Comparison of ENCODE assay signal across 9 mouse cellular contexts in the genomic region with DNA sequence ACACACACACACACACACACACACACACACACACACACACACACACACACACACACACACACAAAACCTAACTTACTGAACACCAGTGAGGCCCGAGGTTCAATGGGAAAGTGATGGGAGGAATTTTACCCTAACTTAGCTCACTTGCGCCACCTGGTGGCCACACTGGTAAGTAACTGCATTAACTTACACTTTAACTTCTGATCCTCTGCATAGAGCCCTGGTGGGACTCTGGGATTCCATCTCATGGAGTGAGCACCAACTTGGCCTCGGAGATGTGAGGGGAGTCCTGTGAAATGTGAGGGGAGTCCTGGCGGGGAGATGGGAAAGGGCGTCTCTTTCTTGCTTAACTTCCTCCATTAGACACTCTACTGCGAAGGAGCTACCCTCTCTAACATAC. TPM values are rescaled to one million over a fixed set of nuclear protein-coding genes. Genes with fewer than 3 reads are reported as not detected.
DNase-seq lines count a peak whose midpoint lies in the region; ATAC-seq lines count a peak whose summit lies in the region.
"Had no signal": no experiment of that assay in that cellular context is flagged by ENCODE, and none has a peak within 500 bp of the region (broad histone marks: within the 10 kb centered on the region; RNA-seq: fewer than 3 reads in every experiment).

No protein-coding gene starts in this region.

- H3K36me3 ChIP-seq in forebrain, embryonic 11.5 days (ENCODE audit: control insufficient read depth, insufficient read depth, low read length): no peaks in the 10 kb centered on the region
- H3K36me3 ChIP-seq in hindbrain, embryonic 14.5 days (replicated peaks; ENCODE audit: control insufficient read depth, insufficient read depth): peaks cover 3% of the 10 kb centered on the region; the same call in 1 of the 2 replicates

- no peak overlapping the region for H3K4me3 ChIP-seq in forebrain, embryonic 11.5 days (ENCODE audit: low read depth, low read length)
- H3K4me3 ChIP-seq in hindbrain, embryonic 14.5 days (replicated peaks; ENCODE audit: low read length): no peak overlapping the region
- H3K4me3 ChIP-seq: limb, embryonic 15.5 days had no signal

- H3K4me2 ChIP-seq in forebrain, embryonic 11.5 days (ENCODE audit: low read depth, low read length, severe bottlenecking): no peak overlapping the region
- H3K4me2 ChIP-seq in hindbrain, embryonic 14.5 days (replicated peaks): no peak overlapping the region
- H3K4me2 ChIP-seq: limb, embryonic 15.5 days had no signal

- 29% methylated on average over 6 of the region's 6 CpGs for WGBS in forebrain, embryonic 11.5 days
- 23% methylated on average over 6 of the region's 6 CpGs for WGBS in hindbrain, embryonic 14.5 days

- no peak overlapping the region for H3K9ac ChIP-seq in forebrain, embryonic 11.5 days (ENCODE audit: low read length)
- no peak overlapping the region for H3K9ac ChIP-seq in hindbrain, embryonic 14.5 days
- H3K9ac ChIP-seq: limb, embryonic 15.5 days had no signal

- peak; percentile 81 for DNase-seq in MN1 (ENCODE audit: low spot score)
- DNase-seq in c-Kit-negative CD71-positive TER-119-positive erythroid progenitor cells, embryonic 14.5 days (ENCODE audit: low read depth, low spot score): peak; percentile 58
- DNase-seq in forebrain, embryonic 11.5 days (ENCODE audit: low spot score): peak; percentile 91
- peak; percentile 96 for DNase-seq in hindbrain, embryonic 14.5 days (ENCODE audit: low spot score)
- DNase-seq in left cerebral cortex, adult 11 months (ENCODE audit: low spot score): peak; percentile 34
- DNase-seq in mesoderm, embryonic 11.5 days (ENCODE audit: low read depth, low spot score): peak; percentile 91
- peak; percentile 98 for DNase-seq in right cerebral cortex, postnatal 4 days
- peak; percentile 61 for DNase-seq in yolk sac, embryonic 10.5 days (ENCODE audit: low spot score)

- H3K4me1 ChIP-seq in forebrain, embryonic 11.5 days (replicated peaks; ENCODE audit: control insufficient read depth, insufficient read depth, low read length): no peaks in the 10 kb centered on the region
- no peaks in the 10 kb centered on the region for H3K4me1 ChIP-seq in hindbrain, embryonic 14.5 days (replicated peaks; ENCODE audit: control insufficient read depth, insufficient read depth, low read length)

- no peak overlapping the region for H3K27ac ChIP-seq in forebrain, embryonic 11.5 days (ENCODE audit: low read depth, low read length)
- H3K27ac ChIP-seq in hindbrain, embryonic 14.5 days: no peak overlapping the region
- H3K27ac ChIP-seq: limb, embryonic 15.5 days had no signal

- no peaks in the 10 kb centered on the region for H3K27me3 ChIP-seq in forebrain, embryonic 11.5 days (ENCODE audit: control insufficient read depth, insufficient read depth, low read length)
- H3K27me3 ChIP-seq in hindbrain, embryonic 14.5 days (ENCODE audit: control insufficient read depth, insufficient read depth, low read length): no peaks in the 10 kb centered on the region
- H3K27me3 ChIP-seq: limb, embryonic 15.5 days had no signal

- no peaks in the 10 kb centered on the region for H3K9me3 ChIP-seq in forebrain, embryonic 11.5 days (ENCODE audit: control insufficient read depth, low read length)
- H3K9me3 ChIP-seq in hindbrain, embryonic 14.5 days (ENCODE audit: control insufficient read depth, low read length): no peaks in the 10 kb centered on the region
- H3K9me3 ChIP-seq: limb, embryonic 15.5 days had no signal

- ATAC-seq in forebrain, embryonic 11.5 days (replicated peaks; ENCODE audit: low FRiP score): 0 out of 2 replicates have a peak, but pooled peaks have one; percentile 12
- ATAC-seq in hindbrain, embryonic 14.5 days (ENCODE audit: low FRiP score): no peak

RNA-seq across cellular contexts. Expression of gene Prf1, which starts 38.5 kb away (rescaled TPM):
- polyA plus RNA-seq in forebrain, embryonic 11.5 days (2014; fragmentation: Nextera tagmentation; extraction: Ambion mirVana): not detected in 2 replicates
- polyA plus RNA-seq in hindbrain, embryonic 14.5 days (2014; fragmentation: Nextera tagmentation; extraction: Ambion mirVana): 0.12 TPM in 1 of 2 replicates, not detected in the other

RNA-seq across cellular contexts. Expression of gene Pald1, which starts 47.2 kb away (rescaled TPM):
- polyA plus RNA-seq in forebrain, embryonic 11.5 days (2014; fragmentation: Nextera tagmentation; extraction: Ambion mirVana): 21.3 and 22.9 TPM in 2 replicates
- polyA plus RNA-seq in hindbrain, embryonic 14.5 days (2014; fragmentation: Nextera tagmentation; extraction: Ambion mirVana): 24.5 and 26.7 TPM in 2 replicates

Comparison
In these comparisons a context has a peak if more than half of its experiments do, and no peak if none do; other contexts are left out.
1. DNase-seq: peak in every context shown above with its lines; median percentile 98 in right cerebral cortex, postnatal 4 days; 96 in hindbrain, embryonic 14.5 days; 91 in forebrain, embryonic 11.5 days; 91 in mesoderm, embryonic 11.5 days; 81 in MN1; 61 in yolk sac, embryonic 10.5 days; 58 in c-Kit-negative CD71-positive TER-119-positive erythroid progenitor cells, embryonic 14.5 days; 34 in left cerebral cortex, adult 11 months.